Mouse (Mus musculus): ENCODE results near the gene Gm17604. TPM values are rescaled to one million over a fixed set of nuclear protein-coding genes. Genes with fewer than 3 reads are reported as not detected.

The Gm17604 gene
- total RNA-seq (2021), result not detected
- polyA plus RNA-seq (2012; rRNA removed), result not detected in 2 replicates
- long read RNA-seq, result 0 reads

GRCm38 (mm10) chrX:165004779-165005324, at the start of gene Gm17604:
Gm17604 (minus strand) TSS chrX:165004829.
- DNase-seq, result no peak

- no peak for DNase-seq
Observed at GRCm38 (mm10) chrX:165049929-165050328, 45.3 kb upstream of the Gm17604 start.

- peak; percentile 3 for DNase-seq
Observed at GRCm38 (mm10) chrX:165003141-165003540, 1.5 kb downstream of the Gm17604 start.

GRCm38 (mm10) chrX:164980193-164980775, 24.3 kb downstream of the Gm17604 start, which contains the start of the genes Mospd2 and Fancb:
Mospd2 (minus strand) TSS chrX:164980375.
Fancb (plus strand) TSS chrX:164980592.
- peak; percentile 94 for DNase-seq

- DNase-seq, result no peak
Observed at GRCm38 (mm10) chrX:164978866-164979265, 25.8 kb downstream of the Gm17604 start.

- no peak for DNase-seq
Observed at GRCm38 (mm10) chrX:164971206-164971605, 33.4 kb downstream of the Gm17604 start.

GRCm38 (mm10) chrX:164965750-164966448, 38.7 kb downstream of the Gm17604 start:
- no peak for DNase-seq

Other genes starting within 250 kb of the Gm17604 start
- 10 to 100 TPM; 20.7 to 31.0 TPM for gene Mospd2, start 24.5 kb downstream of the Gm17604 start, total RNA-seq (2021)
- 0.57 and 0.59 TPM in 2 replicates for gene Mospd2, start 24.5 kb downstream of the Gm17604 start, polyA plus RNA-seq (2012; rRNA removed)
- gene Fancb, start 24.2 kb downstream of the Gm17604 start, total RNA-seq (2021), result 1 to 10 TPM in 1 of 2 experiments, under 1 TPM in 1; 0.86 to 1.2 TPM
- gene Fancb, start 24.2 kb downstream of the Gm17604 start, polyA plus RNA-seq (2012; rRNA removed), result 0.03 TPM in 1 of 2 replicates, not detected in the other